Mouse (Mus musculus): Measurements from ENCODE around the gene Cenpp. TPM values are rescaled to one million over a fixed set of nuclear protein-coding genes. Genes with fewer than 3 reads are reported as not detected.

Gene Cenpp
- polyA plus RNA-seq, 1 experiment from 2014 or later: 5.5 TPM

GRCm38 (mm10) chr13:49549616-49550015 lies 103.0 kb downstream of the Cenpp start:
- no peaks in the 10 kb centered on the region for H3K9me3 ChIP-seq (ENCODE audit: control insufficient read depth, low read length)
- no peak overlapping the region for H3K9ac ChIP-seq (replicated peaks; ENCODE audit: low read depth, low read length)
- no peaks in the 10 kb centered on the region for H3K27me3 ChIP-seq (ENCODE audit: control insufficient read depth, insufficient read depth, low read length)
- ATAC-seq (ENCODE audit: low read depth): no peak
- 96% methylated on average over 3 of the region's 3 CpGs for WGBS
- no peak overlapping the region for H3K4me2 ChIP-seq (ENCODE audit: low read depth, low read length)
- no peak overlapping the region for H3K4me3 ChIP-seq (ENCODE audit: low read depth, low read length)
- H3K27ac ChIP-seq (ENCODE audit: low read depth, low read length): no peak overlapping the region
- no peaks in the 10 kb centered on the region for H3K36me3 ChIP-seq (ENCODE audit: control insufficient read depth, insufficient read depth, low read length)
- no peaks in the 10 kb centered on the region for H3K4me1 ChIP-seq (ENCODE audit: control insufficient read depth, insufficient read depth, low read length)

- 89% methylated on average over 1 of the region's 1 CpGs for WGBS
- Histone ChIP-seq H3K4me1 (ENCODE audit: control insufficient read depth, insufficient read depth, low read length) (no peaks in the 10 kb centered on the region), H3K9me3 (ENCODE audit: control insufficient read depth, low read length) (no peaks in the 10 kb centered on the region), H3K9ac (replicated peaks; ENCODE audit: low read depth, low read length) (no peak overlapping the region), H3K36me3 (ENCODE audit: control insufficient read depth, insufficient read depth, low read length) (no peaks in the 10 kb centered on the region), H3K27me3 (ENCODE audit: control insufficient read depth, insufficient read depth, low read length) (no peaks in the 10 kb centered on the region), H3K4me3 (ENCODE audit: low read depth, low read length) (no peak overlapping the region), H3K4me2 (ENCODE audit: low read depth, low read length) (no peak overlapping the region), H3K27ac (ENCODE audit: low read depth, low read length) (no peak overlapping the region)
- ATAC-seq (ENCODE audit: low read depth): no peak
Observed at GRCm38 (mm10) chr13:49547563-49548150, 104.9 kb downstream of the Cenpp start.

GRCm38 (mm10) chr13:49546517-49546916 lies 106.1 kb downstream of the Cenpp start:
- no peak overlapping the region for H3K4me3 ChIP-seq (ENCODE audit: low read depth, low read length)
- WGBS: 83% methylated on average over 1 of the region's 1 CpGs
- ATAC-seq (ENCODE audit: low read depth): no peak

GRCm38 (mm10) chr13:49545646-49546045 lies 106.9 kb downstream of the Cenpp start:
- Histone ChIP-seq H3K4me2 (ENCODE audit: low read depth, low read length) (no peak overlapping the region), H3K27ac (ENCODE audit: low read depth, low read length) (no peak overlapping the region), H3K27me3 (ENCODE audit: control insufficient read depth, insufficient read depth, low read length) (no peaks in the 10 kb centered on the region), H3K4me1 (ENCODE audit: control insufficient read depth, insufficient read depth, low read length) (no peaks in the 10 kb centered on the region), H3K9ac (replicated peaks; ENCODE audit: low read depth, low read length) (no peak overlapping the region), H3K9me3 (ENCODE audit: control insufficient read depth, low read length) (no peaks in the 10 kb centered on the region), H3K4me3 (ENCODE audit: low read depth, low read length) (no peak overlapping the region), H3K36me3 (ENCODE audit: control insufficient read depth, insufficient read depth, low read length) (no peaks in the 10 kb centered on the region)
- no peak for ATAC-seq (ENCODE audit: low read depth)
- 76% methylated on average over 3 of the region's 3 CpGs for WGBS

More at GRCm38 (mm10) chr13:49546517-49546916, 106.1 kb downstream of the Cenpp start:
- Histone ChIP-seq H3K9me3 (ENCODE audit: control insufficient read depth, low read length) (no peaks in the 10 kb centered on the region), H3K27ac (ENCODE audit: low read depth, low read length) (no peak overlapping the region), H3K4me1 (ENCODE audit: control insufficient read depth, insufficient read depth, low read length) (no peaks in the 10 kb centered on the region), H3K27me3 (ENCODE audit: control insufficient read depth, insufficient read depth, low read length) (no peaks in the 10 kb centered on the region), H3K36me3 (ENCODE audit: control insufficient read depth, insufficient read depth, low read length) (no peaks in the 10 kb centered on the region), H3K9ac (replicated peaks; ENCODE audit: low read depth, low read length) (no peak overlapping the region), H3K4me2 (ENCODE audit: low read depth, low read length) (no peak overlapping the region)

GRCm38 (mm10) chr13:49544279-49544678 lies 108.3 kb downstream of the Cenpp start, which contains the start of gene Aspn:
Gene Aspn (plus strand): TSS chr13:49544443.
- no peaks in the 10 kb centered on the region for H3K36me3 ChIP-seq (ENCODE audit: control insufficient read depth, insufficient read depth, low read length)
- H3K4me3 ChIP-seq (ENCODE audit: low read depth, low read length): no peak within 1 kb of the TSS
- WGBS: 81% methylated on average over 3 of the region's 3 CpGs
- no peaks in the 10 kb centered on the region for H3K9me3 ChIP-seq (ENCODE audit: control insufficient read depth, low read length)
- no peaks in the 10 kb centered on the region for H3K27me3 ChIP-seq (ENCODE audit: control insufficient read depth, insufficient read depth, low read length)
- no peak within 1 kb of the TSS for H3K4me2 ChIP-seq (ENCODE audit: low read depth, low read length)
- H3K4me1 ChIP-seq (ENCODE audit: control insufficient read depth, insufficient read depth, low read length): no peaks in the 10 kb centered on the region
- no peak within 1 kb of the TSS for H3K27ac ChIP-seq (ENCODE audit: low read depth, low read length)
- no peak for ATAC-seq (ENCODE audit: low read depth)
- no peak within 1 kb of the TSS for H3K9ac ChIP-seq (replicated peaks; ENCODE audit: low read depth, low read length)

GRCm38 (mm10) chr13:49538693-49539092 lies 113.9 kb downstream of the Cenpp start:
- H3K4me3 ChIP-seq (ENCODE audit: low read depth, low read length): no peak overlapping the region
- H3K9ac ChIP-seq (replicated peaks; ENCODE audit: low read depth, low read length): no peak overlapping the region
- no peak for ATAC-seq (ENCODE audit: low read depth)
- H3K27me3 ChIP-seq (ENCODE audit: control insufficient read depth, insufficient read depth, low read length): no peaks in the 10 kb centered on the region
- H3K9me3 ChIP-seq (ENCODE audit: control insufficient read depth, low read length): no peaks in the 10 kb centered on the region
- no peak overlapping the region for H3K27ac ChIP-seq (ENCODE audit: low read depth, low read length)
- H3K36me3 ChIP-seq (ENCODE audit: control insufficient read depth, insufficient read depth, low read length): no peaks in the 10 kb centered on the region
- WGBS: 94% methylated on average over 1 of the region's 1 CpGs
- H3K4me1 ChIP-seq (ENCODE audit: control insufficient read depth, insufficient read depth, low read length): no peaks in the 10 kb centered on the region
- H3K4me2 ChIP-seq (ENCODE audit: low read depth, low read length): no peak overlapping the region

GRCm38 (mm10) chr13:49536946-49537345 lies 115.6 kb downstream of the Cenpp start:
- WGBS: 89% methylated on average over 1 of the region's 1 CpGs
- Histone ChIP-seq H3K9ac (replicated peaks; ENCODE audit: low read depth, low read length) (no peak overlapping the region), H3K4me2 (ENCODE audit: low read depth, low read length) (no peak overlapping the region), H3K4me1 (ENCODE audit: control insufficient read depth, insufficient read depth, low read length) (no peaks in the 10 kb centered on the region), H3K4me3 (ENCODE audit: low read depth, low read length) (no peak overlapping the region), H3K27ac (ENCODE audit: low read depth, low read length) (no peak overlapping the region), H3K27me3 (ENCODE audit: control insufficient read depth, insufficient read depth, low read length) (no peaks in the 10 kb centered on the region), H3K9me3 (ENCODE audit: control insufficient read depth, low read length) (no peaks in the 10 kb centered on the region), H3K36me3 (ENCODE audit: control insufficient read depth, insufficient read depth, low read length) (no peaks in the 10 kb centered on the region)
- ATAC-seq (ENCODE audit: low read depth): no peak

GRCm38 (mm10) chr13:49530636-49531035 lies 121.9 kb downstream of the Cenpp start:
- no peak for ATAC-seq (ENCODE audit: low read depth)
- Histone ChIP-seq H3K9me3 (ENCODE audit: control insufficient read depth, low read length) (no peaks in the 10 kb centered on the region), H3K4me1 (ENCODE audit: control insufficient read depth, insufficient read depth, low read length) (no peaks in the 10 kb centered on the region), H3K4me2 (ENCODE audit: low read depth, low read length) (no peak overlapping the region), H3K4me3 (ENCODE audit: low read depth, low read length) (no peak overlapping the region), H3K36me3 (ENCODE audit: control insufficient read depth, insufficient read depth, low read length) (no peaks in the 10 kb centered on the region), H3K27ac (ENCODE audit: low read depth, low read length) (no peak overlapping the region), H3K9ac (replicated peaks; ENCODE audit: low read depth, low read length) (no peak overlapping the region), H3K27me3 (ENCODE audit: control insufficient read depth, insufficient read depth, low read length) (no peaks in the 10 kb centered on the region)
- 93% methylated on average over 4 of the region's 4 CpGs for WGBS

- no peaks in the 10 kb centered on the region for H3K4me1 ChIP-seq (ENCODE audit: control insufficient read depth, insufficient read depth, low read length)
- H3K9me3 ChIP-seq (ENCODE audit: control insufficient read depth, low read length): no peaks in the 10 kb centered on the region
- no peaks in the 10 kb centered on the region for H3K36me3 ChIP-seq (ENCODE audit: control insufficient read depth, insufficient read depth, low read length)
- no peak overlapping the region for H3K4me2 ChIP-seq (ENCODE audit: low read depth, low read length)
- no peaks in the 10 kb centered on the region for H3K27me3 ChIP-seq (ENCODE audit: control insufficient read depth, insufficient read depth, low read length)
- H3K27ac ChIP-seq (ENCODE audit: low read depth, low read length): no peak overlapping the region
- 93% methylated on average over 2 of the region's 2 CpGs for whole genome bisulfite sequencing
- no peak for ATAC-seq (ENCODE audit: low read depth)
- no peak overlapping the region for H3K4me3 ChIP-seq (ENCODE audit: low read depth, low read length)
- no peak overlapping the region for H3K9ac ChIP-seq (replicated peaks; ENCODE audit: low read depth, low read length)
Observed at GRCm38 (mm10) chr13:49526235-49526634, 126.3 kb downstream of the Cenpp start.

Measured in neural tube, embryonic 14.5 days (tissue).